Mouse (Mus musculus) limb, embryonic 11.5 days (tissue): ENCODE data around the gene Gm49380. TPM values are rescaled to one million over a fixed set of nuclear protein-coding genes. Genes with fewer than 3 reads are reported as not detected.

Source experiments
- ATAC-seq: fragments of 200-750 bp; cut with Nextera tagmentation; 2 replicates; pipeline ENCODE4 v1.8.0; 2017; ENCODE audit warnings: low read depth; ENCODE audit not compliant: insufficient number of reproducible peaks, low FRiP score, low TSS enrichment
- DNase-seq: peaks from one replicate; pipeline ENCODE4 v3.0.0-alpha.2; 2015; ENCODE audit warnings: low spot score
- H3K27ac ChIP-seq: fragments of 300-500 bp; sonication (generic); replicated peaks from 2 replicates; pipeline ENCODE4 v1.5.1; 2014; ENCODE audit warnings: low read depth, mild to moderate bottlenecking, low read length
- H3K27me3 ChIP-seq: fragments of 300-500 bp; sonication (generic); 2 replicates; pipeline ENCODE4 v1.6.1; 2014; ENCODE audit warnings: mild to moderate bottlenecking, low read length, mixed read lengths; ENCODE audit not compliant: control insufficient read depth, insufficient read depth
- H3K36me3 ChIP-seq: fragments of 300-500 bp; sonication (generic); 2 replicates; pipeline ENCODE4 v1.6.1; 2014; ENCODE audit warnings: mild to moderate bottlenecking, low read length, moderate library complexity, mixed read lengths; ENCODE audit not compliant: control insufficient read depth, insufficient read depth
- H3K4me1 ChIP-seq: fragments of 300-500 bp; sonication (generic); 2 replicates; pipeline ENCODE4 v1.6.1; 2014; ENCODE audit warnings: low read length, mixed read lengths; ENCODE audit not compliant: control insufficient read depth, insufficient read depth
- H3K4me2 ChIP-seq: fragments of 300-500 bp; sonication (generic); 2 replicates; pipeline ENCODE4 v1.6.1; 2014; ENCODE audit warnings: low read depth, mild to moderate bottlenecking, moderate library complexity; ENCODE audit not compliant: severe bottlenecking
- H3K4me3 ChIP-seq: fragments of 300-500 bp; sonication (generic); 2 replicates; pipeline ENCODE4 v1.5.1; 2014; ENCODE audit warnings: low read depth, low read length
- H3K9ac ChIP-seq: fragments of 300-500 bp; sonication (generic); 2 replicates; pipeline ENCODE4 v1.6.1; 2014; ENCODE audit warnings: mild to moderate bottlenecking, low read length
- H3K9me3 ChIP-seq: fragments of 300-500 bp; sonication (generic); 2 replicates; pipeline ENCODE4 v1.6.1; 2016; ENCODE audit warnings: low read length; ENCODE audit not compliant: control insufficient read depth
- WGBS: fragments of 180-500 bp; shearing (Covaris S2); extraction: QIAGEN DNeasy Blood & Tissue Kit; methylation state at CpG from one replicate; pipeline ENCODE4 v1.1.7; 2014; 5-methylcytosine and 5-hydroxymethylcytosine counted together
- polyA plus RNA-seq: library from polyadenylated mRNA; unstranded; fragments of >200 nt; fragmentation: Nextera tagmentation; extraction: Ambion mirVana; gene quantifications from 2 replicates; pipeline ENCODE4 v1.2.1, GENCODE M21; 2014

Gene Gm49380
- polyA plus RNA-seq, 1 experiment from 2014 or later = not detected

- ATAC-seq = no peak
Observed at GRCm38 (mm10) chr9:44071914-44072598, 41.2 kb downstream of the Gm49380 start.

DNA sequence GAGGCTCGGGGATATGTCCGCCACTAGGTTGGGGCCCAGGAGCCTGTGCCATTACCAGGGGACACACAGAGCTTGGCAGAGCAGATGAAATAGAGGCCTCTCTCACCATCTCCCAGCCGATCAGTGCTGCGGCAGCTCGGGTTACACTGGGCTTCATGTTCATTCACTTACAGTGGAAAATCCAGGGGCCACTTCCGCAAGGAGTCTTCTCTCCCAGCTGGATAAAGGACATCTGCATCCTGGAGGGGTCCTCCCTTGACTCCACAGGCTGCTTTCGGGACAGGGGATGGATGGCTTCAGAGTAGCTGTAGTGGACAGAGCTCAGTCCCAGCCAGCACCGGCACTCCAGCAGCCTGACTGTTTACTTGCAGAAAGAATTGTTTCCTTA, 42.5 kb downstream of the Gm49380 start:
- ATAC-seq (no peak), DNase-seq (no peak)
- peaks cover 17% of the 10 kb centered on the region for H3K4me1 ChIP-seq
- H3K27me3 ChIP-seq = no peaks in the 10 kb centered on the region
- H3K9me3 ChIP-seq = no peaks in the 10 kb centered on the region
- no peak overlapping the region for H3K4me2 ChIP-seq
- H3K36me3 ChIP-seq = no peaks in the 10 kb centered on the region
- H3K9ac ChIP-seq = no peak overlapping the region
- H3K27ac ChIP-seq = no peak overlapping the region
- WGBS = 30% methylated on average over 8 of the region's 8 CpGs
- H3K4me3 ChIP-seq = no peak overlapping the region

More at GRCm38 (mm10) chr9:44071914-44072598, 41.2 kb downstream of the Gm49380 start:
- 47% methylated on average over 11 of the region's 11 CpGs for WGBS
- no peak overlapping the region for H3K4me2 ChIP-seq
- no peak overlapping the region for H3K4me3 ChIP-seq
- no peak overlapping the region for H3K9ac ChIP-seq
- DNase-seq = peak; percentile 38
- H3K27ac ChIP-seq = no peak overlapping the region
- H3K4me1 ChIP-seq = peaks cover 17% of the 10 kb centered on the region
- no peaks in the 10 kb centered on the region for H3K9me3 ChIP-seq
- no peaks in the 10 kb centered on the region for H3K36me3 ChIP-seq
- no peaks in the 10 kb centered on the region for H3K27me3 ChIP-seq

DNA sequence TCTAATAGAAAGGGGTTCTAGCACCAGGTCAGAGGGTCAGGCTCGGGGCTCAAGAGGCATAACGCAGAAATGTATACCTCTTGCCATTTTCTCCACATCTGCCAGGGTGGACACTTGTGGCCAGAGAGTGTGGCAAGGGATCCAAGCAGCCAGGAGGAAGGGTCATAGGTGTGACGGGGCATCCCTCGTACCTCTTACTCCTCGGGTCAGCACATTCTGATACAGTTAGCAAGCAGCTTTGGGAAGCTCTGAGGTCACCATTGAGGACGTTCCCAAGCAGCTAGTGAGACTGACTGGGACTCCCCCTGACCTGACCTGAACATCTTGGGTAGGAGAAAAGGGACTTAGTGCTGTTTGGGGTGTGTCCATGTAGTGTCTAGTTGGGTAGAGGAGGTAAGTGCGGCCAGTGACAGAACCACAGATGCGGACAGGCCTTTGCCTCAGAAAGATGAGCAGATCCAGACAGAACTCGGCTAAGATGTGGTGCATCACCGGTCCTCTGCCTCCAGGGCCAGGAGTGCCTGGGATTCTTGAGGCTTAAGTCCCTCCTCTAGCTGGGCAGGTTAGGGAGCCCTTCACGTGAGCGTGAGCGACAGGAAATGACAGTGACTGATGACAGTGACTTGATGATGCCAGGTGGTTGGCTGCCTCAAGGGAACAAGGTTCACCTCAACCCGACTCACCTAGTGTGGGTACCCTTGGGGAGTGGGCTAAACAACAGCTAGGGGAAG, 43.0 kb downstream of the Gm49380 start:
- no peak overlapping the region for H3K4me3 ChIP-seq
- peaks cover 17% of the 10 kb centered on the region for H3K4me1 ChIP-seq
- ATAC-seq (no peak), DNase-seq (no peak)
- no peaks in the 10 kb centered on the region for H3K9me3 ChIP-seq
- H3K36me3 ChIP-seq = no peaks in the 10 kb centered on the region
- H3K27ac ChIP-seq = no peak overlapping the region
- H3K27me3 ChIP-seq = no peaks in the 10 kb centered on the region
- no peak overlapping the region for H3K9ac ChIP-seq
- WGBS = 62% methylated on average over 14 of the region's 14 CpGs
- no peak overlapping the region for H3K4me2 ChIP-seq

GRCm38 (mm10) chr9:44069252-44069651, 44.0 kb downstream of the Gm49380 start:
- 10% methylated on average over 7 of the region's 7 CpGs for WGBS
- H3K9ac ChIP-seq = no peak overlapping the region
- DNase-seq (no peak), ATAC-seq (no peak)
- no peaks in the 10 kb centered on the region for H3K9me3 ChIP-seq
- H3K36me3 ChIP-seq = no peaks in the 10 kb centered on the region
- H3K4me1 ChIP-seq = peaks cover 17% of the 10 kb centered on the region
- no peak overlapping the region for H3K4me2 ChIP-seq
- no peaks in the 10 kb centered on the region for H3K27me3 ChIP-seq
- H3K4me3 ChIP-seq = no peak overlapping the region
- no peak overlapping the region for H3K27ac ChIP-seq

DNA sequence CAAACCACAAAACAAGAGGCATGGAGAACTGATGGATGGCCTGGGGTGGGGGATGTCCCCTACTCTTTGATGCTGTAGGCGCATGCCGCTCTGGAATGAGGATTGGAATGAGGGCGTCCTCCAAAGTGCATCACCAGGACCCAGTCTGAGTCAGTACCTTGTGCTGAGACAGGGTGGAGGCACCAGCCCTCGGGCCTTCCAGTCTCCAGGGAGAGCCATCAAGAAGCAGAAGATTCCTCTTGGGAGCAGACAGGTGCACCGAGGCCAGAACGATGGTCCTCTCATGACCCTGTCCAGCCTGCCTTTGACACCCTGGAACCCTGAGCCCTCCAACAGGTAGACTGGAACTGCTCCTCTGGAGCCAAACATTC, 45.4 kb downstream of the Gm49380 start:
- H3K4me3 ChIP-seq = no peak overlapping the region
- WGBS = 68% methylated on average over 6 of the region's 6 CpGs
- no peak for ATAC-seq
- H3K4me1 ChIP-seq = peaks cover 16% of the 10 kb centered on the region
- H3K27me3 ChIP-seq = no peaks in the 10 kb centered on the region
- no peaks in the 10 kb centered on the region for H3K36me3 ChIP-seq
- H3K9me3 ChIP-seq = no peaks in the 10 kb centered on the region
- no peak overlapping the region for H3K9ac ChIP-seq
- H3K4me2 ChIP-seq = no peak overlapping the region
- H3K27ac ChIP-seq = no peak overlapping the region
- no peak for DNase-seq

DNA sequence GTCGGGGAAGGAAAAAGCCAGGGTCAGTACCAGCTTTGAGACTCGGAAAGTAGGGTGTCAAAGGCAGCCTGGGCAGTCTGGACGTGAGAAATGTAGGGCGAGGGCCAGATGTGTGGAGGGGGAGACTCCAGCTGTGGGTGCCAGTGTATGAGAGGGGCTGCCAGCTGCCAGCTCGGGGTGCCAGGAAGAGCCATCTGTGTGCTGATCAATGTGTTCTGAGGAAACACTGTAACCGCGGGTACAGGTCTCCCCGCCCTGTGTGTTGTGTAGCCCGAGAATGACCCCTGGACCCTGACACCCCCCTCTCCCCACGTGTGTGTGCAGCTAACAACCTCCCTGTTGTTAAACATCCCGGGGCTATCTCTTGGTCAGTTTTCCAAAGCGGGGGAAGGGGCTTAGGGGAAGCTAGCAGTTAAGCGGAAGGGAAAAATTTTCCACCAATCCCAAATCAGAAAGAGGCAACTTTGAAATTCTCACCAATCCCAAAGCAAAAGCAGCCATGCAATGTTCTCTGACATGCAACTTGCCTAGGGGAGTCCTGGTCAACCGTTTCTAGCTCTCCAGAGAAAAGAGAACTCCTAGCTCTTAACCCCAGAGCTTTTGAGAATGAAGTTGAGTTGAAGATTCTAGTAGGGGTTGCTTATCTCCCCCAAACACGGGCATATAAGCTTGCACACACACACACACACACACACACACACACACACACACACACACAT, 45.9 kb downstream of the Gm49380 start:
- H3K4me2 ChIP-seq = peak overlapping the region; percentile 67
- DNase-seq (no peak), ATAC-seq (peak; percentile 55)
- H3K27me3 ChIP-seq = no peaks in the 10 kb centered on the region
- no peaks in the 10 kb centered on the region for H3K9me3 ChIP-seq
- no peak overlapping the region for H3K9ac ChIP-seq
- H3K4me1 ChIP-seq = peaks cover 15% of the 10 kb centered on the region
- H3K36me3 ChIP-seq = no peaks in the 10 kb centered on the region
- H3K4me3 ChIP-seq = peak overlapping the region; percentile 29
- 6% methylated on average over 15 of the region's 15 CpGs for WGBS
- no peak overlapping the region for H3K27ac ChIP-seq

- H3K4me2 ChIP-seq = peak within 1 kb of the TSS; percentile 67
- WGBS = under 1% methylated on average over 38 of the region's 38 CpGs
- H3K27me3 ChIP-seq = no peaks in the 10 kb centered on the region
- peak; percentile 93 for ATAC-seq
- H3K4me3 ChIP-seq = peak within 1 kb of the TSS; percentile 29
- H3K27ac ChIP-seq = no peak within 1 kb of the TSS
- H3K4me1 ChIP-seq = peaks cover 12% of the 10 kb centered on the region
- no peak within 1 kb of the TSS for H3K9ac ChIP-seq
- H3K9me3 ChIP-seq = no peaks in the 10 kb centered on the region
- H3K36me3 ChIP-seq = no peaks in the 10 kb centered on the region
- DNase-seq = peak; percentile 100
Observed at GRCm38 (mm10) chr9:44066785-44067225, 46.5 kb downstream of the Gm49380 start, which contains the start of gene Usp2. Gene Usp2, plus strand, starts transcription at chr9:44067021.

DNA sequence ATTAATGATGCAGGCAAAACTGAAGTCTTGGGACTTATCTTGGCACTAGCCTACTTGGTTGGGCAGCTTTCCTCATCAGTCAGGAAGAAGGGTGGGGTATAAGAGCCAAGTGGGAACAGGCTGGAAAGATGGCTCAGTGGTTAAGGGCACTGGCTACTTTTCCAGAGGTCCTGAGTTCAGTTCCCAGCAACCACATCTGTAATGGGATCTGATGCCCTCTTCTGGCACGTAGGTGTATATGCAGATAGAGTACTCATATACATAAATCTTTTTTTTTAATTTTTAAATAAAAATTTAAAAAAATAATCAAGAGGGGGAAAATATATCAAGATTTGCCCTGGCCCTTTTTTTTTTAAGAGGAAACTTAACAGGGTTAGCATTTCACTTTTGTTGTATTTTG, 48.1 kb downstream of the Gm49380 start:
- H3K9me3 ChIP-seq = no peaks in the 10 kb centered on the region
- no peak overlapping the region for H3K4me2 ChIP-seq
- no peak overlapping the region for H3K27ac ChIP-seq
- no peaks in the 10 kb centered on the region for H3K36me3 ChIP-seq
- H3K4me1 ChIP-seq = no peaks in the 10 kb centered on the region
- H3K9ac ChIP-seq = no peak overlapping the region
- no peak for ATAC-seq
- no peak for DNase-seq
- H3K4me3 ChIP-seq = no peak overlapping the region
- WGBS = 42% methylated on average over 1 of the region's 1 CpGs
- H3K27me3 ChIP-seq = no peaks in the 10 kb centered on the region
